Mouse (Mus musculus) cerebellum, adult 8-10 months (tissue): ENCODE measurements around the gene Pde6g.
"Not testable (repeated sequence)": the region's sequence is repeated elsewhere in the genome, so short reads cannot be mapped to it uniquely, and the experiment has no call there.

ENCODE experiments used
- DNase-seq: peaks from one replicate; pipeline ENCODE4 v3.0.0; 2022

Gene Pde6g

GRCm38 (mm10) chr11:120418592-120418991 is 34.7 kb downstream of the Pde6g start:
- DNase-seq: no peak

GRCm38 (mm10) chr11:120417852-120418251 is 35.4 kb downstream of the Pde6g start:
- DNase-seq: no peak

- not testable (repeated sequence) for DNase-seq
These were observed 39.7 kb downstream of the Pde6g start for GRCm38 (mm10) chr11:120413621-120414020.

GRCm38 (mm10) chr11:120406445-120406844 is 46.9 kb downstream of the Pde6g start:
- DNase-seq: no peak

GRCm38 (mm10) chr11:120405867-120406266 is 47.4 kb downstream of the Pde6g start:
- DNase-seq: no peak

GRCm38 (mm10) chr11:120404814-120405213 is 48.5 kb downstream of the Pde6g start:
- no peak for DNase-seq

- no peak for DNase-seq
These were observed 54.0 kb downstream of the Pde6g start for GRCm38 (mm10) chr11:120399319-120399718.
